Mouse (Mus musculus) right cerebral cortex, postnatal 4 days (tissue): ENCODE measurements at regions not wholly inside any gene's neighbourhood (a gene's known extent, or its start where the extent isn't known, plus 50 kb on each side); places are given as distances from the start of the nearest gene placed in this dataset.

Source experiments
- DNase-seq: peaks from one replicate; pipeline ENCODE4 v3.0.0-alpha.2; 2022

GRCm38 (mm10) chr3:16941146-16941545 is 934.9 kb upstream of the Gm5150 start:
- DNase-seq, result no peak

- DNase-seq, result no peak
These were observed 933.3 kb upstream of the Gm5150 start for GRCm38 (mm10) chr3:16939533-16939932.

GRCm38 (mm10) chr3:16939127-16939526 is 932.9 kb upstream of the Gm5150 start:
- no peak for DNase-seq

- no peak for DNase-seq
These were observed 932.3 kb upstream of the Gm5150 start for GRCm38 (mm10) chr3:16938491-16939001.

GRCm38 (mm10) chr3:16930299-16930698 is 924.1 kb upstream of the Gm5150 start:
- DNase-seq, result peak; percentile 67

GRCm38 (mm10) chr3:16929846-16930245 is 923.6 kb upstream of the Gm5150 start:
- no peak for DNase-seq

GRCm38 (mm10) chr3:16924018-16924417 is 917.8 kb upstream of the Gm5150 start:
- no peak for DNase-seq

- DNase-seq, result no peak
These were observed 917.1 kb upstream of the Gm5150 start for GRCm38 (mm10) chr3:16923234-16923914.

GRCm38 (mm10) chr3:16921330-16921729 is 915.1 kb upstream of the Gm5150 start:
- DNase-seq, result no peak

- no peak for DNase-seq
These were observed 912.1 kb upstream of the Gm5150 start for GRCm38 (mm10) chr3:16918374-16918773.

- no peak for DNase-seq
These were observed 909.8 kb upstream of the Gm5150 start for GRCm38 (mm10) chr3:16916072-16916403.

- no peak for DNase-seq
These were observed 909.3 kb upstream of the Gm5150 start for GRCm38 (mm10) chr3:16915389-16916071.

- no peak for DNase-seq
These were observed 881.9 kb upstream of the Gm5150 start for GRCm38 (mm10) chr3:16888132-16888531.

GRCm38 (mm10) chr3:16872337-16873117 is 866.3 kb upstream of the Gm5150 start:
- DNase-seq, result no peak

- no peak for DNase-seq
These were observed 853.8 kb upstream of the Gm5150 start for GRCm38 (mm10) chr3:16860034-16860433.

- DNase-seq, result no peak
These were observed 852.7 kb upstream of the Gm5150 start for GRCm38 (mm10) chr3:16858931-16859330.

GRCm38 (mm10) chr3:16855251-16855650 is 849.0 kb upstream of the Gm5150 start:
- DNase-seq, result no peak

- no peak for DNase-seq
These were observed 847.8 kb upstream of the Gm5150 start for GRCm38 (mm10) chr3:16853992-16854391.

GRCm38 (mm10) chr3:16846785-16847520 is 840.7 kb upstream of the Gm5150 start:
- DNase-seq, result no peak

- no peak for DNase-seq
These were observed 814.3 kb upstream of the Gm5150 start for GRCm38 (mm10) chr3:16820536-16820935.

GRCm38 (mm10) chr3:16819218-16820122 is 813.2 kb upstream of the Gm5150 start:
- peak; percentile 3 for DNase-seq

GRCm38 (mm10) chr3:16816814-16817213 is 810.6 kb upstream of the Gm5150 start:
- DNase-seq, result peak; percentile 8
